Mouse (Mus musculus) lung, embryonic 14.5 days (tissue): Measurements from ENCODE around the gene Utp11. TPM values are rescaled to one million over a fixed set of nuclear protein-coding genes. Genes with fewer than 3 reads are reported as not detected.

Experiments used
- ATAC-seq: fragments of 200-750 bp; cut with Nextera tagmentation; 2 replicates; pipeline ENCODE4 v1.8.0; 2017; ENCODE audit warnings: mild to moderate bottlenecking, moderate TSS enrichment, moderate library complexity; ENCODE audit not compliant: insufficient read depth
- DNase-seq: peaks from one replicate; pipeline ENCODE4 v3.0.0-alpha.2; 2015
- H3K27ac ChIP-seq: fragments of 300-500 bp; sonication (generic); 2 replicates; pipeline ENCODE4 v1.5.1; 2014; ENCODE audit warnings: low read depth, mild to moderate bottlenecking, moderate library complexity
- H3K27me3 ChIP-seq: fragments of 300-500 bp; sonication (generic); 2 replicates; pipeline ENCODE4 v1.6.1; 2014; ENCODE audit warnings: low read length, control low read depth; ENCODE audit not compliant: insufficient read depth
- H3K36me3 ChIP-seq: fragments of 300-500 bp; sonication (generic); 2 replicates; pipeline ENCODE4 v1.6.1; 2014; ENCODE audit warnings: control low read depth; ENCODE audit not compliant: insufficient read depth
- H3K4me1 ChIP-seq: fragments of 300-500 bp; sonication (generic); 2 replicates; pipeline ENCODE4 v1.6.1; 2014; ENCODE audit warnings: antibody characterized with exemption, control low read depth; ENCODE audit not compliant: insufficient read depth
- H3K4me2 ChIP-seq: fragments of 300-500 bp; sonication (generic); 2 replicates; pipeline ENCODE4 v1.6.1; 2014; ENCODE audit warnings: mild to moderate bottlenecking
- H3K4me3 ChIP-seq: fragments of 300-500 bp; sonication (generic); 2 replicates; pipeline ENCODE4 v1.5.1; 2014; ENCODE audit warnings: low read depth, low read length
- H3K9ac ChIP-seq: fragments of 300-500 bp; sonication (generic); 2 replicates; pipeline ENCODE4 v1.6.1; 2014
- H3K9me3 ChIP-seq: fragments of 300-500 bp; sonication (generic); 2 replicates; pipeline ENCODE4 v1.6.1; 2016; ENCODE audit warnings: low read depth, low read length, control low read depth
- CTCF ChIP-seq: IDR thresholded peaks from 2 replicates; pipeline ENCODE4 v1.5.1; 2016; ENCODE audit warnings: antibody characterized with exemption, low read depth
- WGBS: fragments of 180-500 bp; shearing (Covaris S2); extraction: QIAGEN DNeasy Blood & Tissue Kit; methylation state at CpG from one replicate; pipeline ENCODE4 v1.1.7; 2014; 5-methylcytosine and 5-hydroxymethylcytosine counted together
- polyA plus RNA-seq: library from polyadenylated mRNA; unstranded; fragments of >200 nt; fragmentation: Nextera tagmentation; extraction: Ambion mirVana; gene quantifications from 2 replicates; pipeline ENCODE4 v1.2.1, GENCODE M21; 2014

Gene Utp11
- polyA plus RNA-seq, 1 experiment from 2014 or later, result 59.0 TPM

DNA sequence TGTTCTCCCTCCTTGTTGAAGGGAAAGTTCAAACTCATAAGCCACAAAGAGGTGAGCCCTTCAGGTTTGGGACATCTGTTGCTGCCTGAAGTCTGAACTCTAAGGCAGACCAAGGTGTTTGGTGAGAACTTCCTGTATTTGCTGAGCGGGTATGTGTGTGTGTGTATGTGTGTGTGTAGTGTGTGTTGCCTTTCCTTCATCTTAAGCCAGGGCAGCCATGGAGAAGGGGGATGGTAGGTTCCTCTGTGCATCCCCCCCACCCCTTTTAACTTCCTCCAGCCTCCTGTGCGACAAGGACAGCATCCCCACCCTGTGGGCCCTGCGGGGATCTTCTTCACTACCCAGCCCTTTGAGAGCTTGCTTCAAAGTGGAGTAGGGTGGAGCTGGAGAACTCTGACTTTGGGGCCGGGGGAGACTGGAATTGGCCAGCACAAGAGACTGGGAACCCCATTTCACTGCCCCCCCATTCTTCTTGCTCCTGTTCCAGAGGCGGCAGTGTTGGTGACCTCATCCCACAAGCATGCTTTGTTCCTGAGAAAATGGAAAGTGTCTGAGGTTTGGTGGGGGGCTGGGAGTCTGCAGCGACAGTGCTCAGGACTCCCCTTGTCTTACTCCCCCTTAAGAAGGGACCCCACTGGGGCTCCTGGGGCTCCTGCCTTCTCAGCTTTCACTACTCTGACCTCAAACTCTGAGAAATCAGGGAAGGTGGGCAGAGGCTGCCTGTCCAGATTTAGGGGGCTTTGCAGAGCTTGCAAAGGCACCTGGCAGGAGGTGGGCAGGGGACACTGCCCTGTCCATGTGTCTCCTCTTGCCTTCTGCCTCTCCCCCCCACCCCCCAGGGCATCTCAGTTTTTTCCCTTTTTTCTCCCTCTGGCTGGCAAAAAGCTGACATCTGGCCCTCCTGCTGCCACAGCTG lies 10.7 kb upstream of the Utp11 start:
- Histone ChIP-seq H3K4me3 (no peak overlapping the region), H3K27me3 (no peaks in the 10 kb centered on the region), H3K36me3 (peaks cover 17% of the 10 kb centered on the region; the same call in 1 of the 2 replicates), H3K27ac (peak overlapping the region; percentile 92), H3K4me2 (peak overlapping the region; percentile 46), H3K9me3 (no peaks in the 10 kb centered on the region), H3K9ac (peak overlapping the region; percentile 7), H3K4me1 (peaks cover 36% of the 10 kb centered on the region)
- TF ChIP-seq CTCF, result no peak
- 4% methylated on average over 6 of the region's 6 CpGs for WGBS
- ATAC-seq (no peak), DNase-seq (peak; percentile 65)

DNA sequence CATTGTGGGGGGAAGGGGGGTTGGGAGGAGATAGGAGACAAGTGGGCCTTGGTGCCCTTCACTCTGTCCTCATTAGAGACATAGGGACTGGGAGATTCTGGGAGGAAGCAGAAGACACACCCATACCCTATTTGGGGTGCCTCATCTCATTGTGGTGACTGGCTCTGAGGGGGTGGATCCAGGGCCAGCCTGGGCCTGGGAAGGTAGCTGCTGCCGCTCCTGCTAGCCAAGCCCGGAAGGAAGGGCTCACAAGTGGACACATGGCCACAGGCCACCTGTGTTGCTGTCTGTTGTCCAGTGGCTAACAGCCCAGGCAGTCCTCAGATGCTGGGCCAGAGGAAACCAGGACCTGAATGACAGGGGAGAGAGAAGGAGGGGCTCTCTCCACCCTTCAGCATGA lies 10.0 kb upstream of the Utp11 start:
- Histone ChIP-seq H3K4me2 (peak overlapping the region; percentile 46), H3K4me1 (peaks cover 36% of the 10 kb centered on the region), H3K27me3 (no peaks in the 10 kb centered on the region), H3K36me3 (peaks cover 17% of the 10 kb centered on the region; the same call in 1 of the 2 replicates), H3K9ac (no peak overlapping the region), H3K4me3 (peak overlapping the region; percentile 8), H3K9me3 (no peaks in the 10 kb centered on the region), H3K27ac (peak overlapping the region; percentile 92)
- no peak for TF ChIP-seq CTCF
- 17% methylated on average over 2 of the region's 2 CpGs for WGBS
- DNase-seq (peak; percentile 9), ATAC-seq (no peak)

DNA sequence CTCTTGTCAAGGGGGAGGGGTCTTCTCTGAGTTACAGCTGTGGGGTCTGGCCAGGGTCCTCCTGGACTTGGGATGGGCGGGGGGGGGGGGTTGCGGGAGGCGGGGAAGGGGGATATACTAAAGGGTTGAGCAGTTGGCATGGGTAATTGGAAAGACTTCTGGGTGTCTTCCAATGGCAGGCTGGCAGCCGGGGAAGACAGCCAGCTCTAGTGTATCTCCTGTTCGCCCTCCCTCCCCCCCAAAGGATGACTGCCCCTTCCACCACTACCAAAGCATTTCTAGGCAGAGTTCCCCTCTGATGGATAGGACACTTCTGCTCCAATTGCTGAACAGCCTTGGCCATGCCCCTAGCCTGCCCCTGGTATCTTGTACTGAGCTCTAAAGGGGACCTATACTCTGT lies 8.5 kb upstream of the Utp11 start:
- H3K4me1 ChIP-seq, result peaks cover 36% of the 10 kb centered on the region
- H3K36me3 ChIP-seq, result peaks cover 11% of the 10 kb centered on the region; the same call in 1 of the 2 replicates
- H3K27me3 ChIP-seq, result no peaks in the 10 kb centered on the region
- TF ChIP-seq CTCF, result no peak
- H3K9ac ChIP-seq, result peak overlapping the region; percentile 84
- H3K4me3 ChIP-seq, result peak overlapping the region; percentile 78
- 30% methylated on average over 2 of the region's 5 CpGs for WGBS
- peak overlapping the region; percentile 86 for H3K4me2 ChIP-seq
- no peaks in the 10 kb centered on the region for H3K9me3 ChIP-seq
- no peak for DNase-seq
- no peak for ATAC-seq
- peak overlapping the region; percentile 88; the same call in 1 of the 2 replicates for H3K27ac ChIP-seq

DNA sequence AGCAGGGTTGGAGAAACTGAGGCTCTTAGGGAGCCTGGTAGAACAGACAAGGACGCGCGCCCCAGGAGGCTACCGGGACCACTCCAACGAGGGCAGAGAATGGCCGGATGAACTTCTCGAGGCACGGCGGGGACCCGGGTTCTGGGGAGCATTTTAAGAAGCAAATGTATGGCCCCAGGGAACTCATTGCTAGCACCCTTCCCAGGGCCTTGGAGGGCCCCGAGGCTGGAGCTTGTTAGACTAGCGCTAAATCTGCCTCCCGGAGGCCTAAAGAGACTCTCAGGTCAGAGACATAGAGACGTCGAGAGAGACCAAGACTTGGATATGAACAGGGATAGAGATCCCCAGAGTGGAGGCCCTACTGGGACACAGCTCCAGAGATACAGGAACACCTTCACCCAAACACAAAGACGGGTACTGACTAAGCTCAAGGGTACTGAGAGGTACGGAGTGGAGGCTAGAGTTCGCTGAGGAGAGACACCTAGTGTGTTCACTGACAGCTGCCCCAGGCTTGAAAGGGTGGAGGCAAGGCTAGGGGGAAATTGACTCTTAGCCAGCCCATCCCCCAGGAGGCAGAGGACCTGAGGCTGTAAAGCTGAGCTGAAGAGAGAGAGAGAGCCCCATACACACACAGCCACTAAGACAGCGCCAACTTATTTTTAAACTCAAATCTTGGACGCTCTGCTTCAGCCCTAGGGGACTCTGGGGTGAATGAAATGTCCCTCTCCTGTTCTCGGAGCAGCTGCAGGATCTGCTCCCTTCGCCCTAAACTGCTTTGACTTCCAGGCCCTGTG lies 7.8 kb upstream of the Utp11 start:
- H3K27me3 ChIP-seq, result no peaks in the 10 kb centered on the region
- DNase-seq (peak; percentile 69), ATAC-seq (peak; percentile 2; the same call in 1 of the 2 replicates)
- H3K4me2 ChIP-seq, result peak overlapping the region; percentile 86
- TF ChIP-seq CTCF, result no peak
- WGBS, result 3% methylated on average over 22 of the region's 22 CpGs
- peak overlapping the region; percentile 84 for H3K9ac ChIP-seq
- peaks cover 36% of the 10 kb centered on the region for H3K4me1 ChIP-seq
- peak overlapping the region; percentile 88 for H3K27ac ChIP-seq
- peak overlapping the region; percentile 78 for H3K4me3 ChIP-seq
- H3K36me3 ChIP-seq, result peaks cover 9% of the 10 kb centered on the region; the same call in 1 of the 2 replicates
- H3K9me3 ChIP-seq, result no peaks in the 10 kb centered on the region

DNA sequence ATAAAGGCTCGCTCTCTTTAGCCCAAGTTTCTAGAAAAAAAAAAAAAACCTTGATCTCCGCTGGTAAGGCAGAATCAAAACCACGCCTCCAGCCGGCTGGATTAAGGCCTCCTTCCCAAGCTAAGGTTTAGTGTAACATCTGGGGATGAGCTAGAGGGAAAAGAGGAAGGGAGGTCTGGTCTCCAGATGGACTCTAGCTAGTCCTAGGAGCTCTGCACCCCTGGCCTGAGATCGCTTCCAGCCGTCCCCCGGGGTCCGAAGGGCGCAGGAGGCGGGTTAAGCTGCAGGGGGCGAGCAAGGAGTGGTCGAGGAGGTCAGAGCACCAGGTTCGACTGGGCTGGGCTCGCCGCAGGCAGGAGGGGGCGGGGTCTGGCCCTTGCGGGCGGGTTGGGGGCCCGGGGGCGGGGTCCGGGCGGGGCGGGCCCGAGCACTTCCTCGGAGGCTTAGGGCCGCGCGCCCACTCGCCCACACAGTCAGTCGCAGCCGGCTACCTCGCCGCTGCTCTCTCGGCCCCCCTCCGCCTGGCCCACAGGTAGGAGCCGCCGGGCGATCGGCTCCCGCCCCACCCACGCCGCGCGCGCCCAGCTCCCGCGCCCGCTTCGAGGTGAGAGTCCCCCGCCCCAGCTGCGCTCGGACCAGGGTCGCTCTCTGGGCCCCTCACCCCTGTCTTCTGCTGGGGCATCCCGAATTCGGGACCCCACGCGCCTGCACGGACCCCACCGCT lies 7.0 kb upstream of the Utp11 start, which contains the start of gene Fhl3:
Fhl3 (plus strand) TSS at position 454 of the 724 bp plus-strand sequence.
- peak; percentile 42; the same call in 1 of the 2 replicates for TF ChIP-seq CTCF
- Histone ChIP-seq H3K9ac (peak within 1 kb of the TSS; percentile 84), H3K4me2 (peak within 1 kb of the TSS; percentile 86), H3K4me3 (peak within 1 kb of the TSS; percentile 78), H3K4me1 (peaks cover 33% of the 10 kb centered on the region), H3K36me3 (peaks cover under 1% of the 10 kb centered on the region; the same call in 1 of the 2 replicates), H3K27ac (peak within 1 kb of the TSS; percentile 88), H3K27me3 (peaks cover 8% of the 10 kb centered on the region; the same call in 1 of the 2 replicates), H3K9me3 (no peaks in the 10 kb centered on the region)
- under 1% methylated on average over 40 of the region's 59 CpGs for WGBS
- DNase-seq (peak; percentile 85), ATAC-seq (peak; percentile 67)

DNA sequence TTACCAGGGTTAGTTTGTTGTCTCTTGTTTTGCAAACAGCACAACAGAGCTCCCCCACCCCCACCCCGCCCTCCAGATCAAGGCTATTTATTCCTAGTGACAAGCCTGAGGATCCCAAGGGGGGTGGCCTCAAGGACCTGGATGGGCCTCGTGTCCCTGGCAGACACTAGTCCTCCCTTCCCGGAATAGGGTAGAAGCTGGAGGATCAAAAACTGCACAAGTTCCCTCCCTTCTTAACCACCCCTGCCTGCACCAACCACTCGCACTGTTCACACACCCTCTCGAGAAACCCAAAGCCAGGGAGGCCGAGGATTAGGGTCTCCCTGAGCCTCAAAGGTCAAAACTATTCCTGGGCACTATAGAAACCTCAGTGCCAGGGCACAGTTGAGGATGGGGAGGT lies 6.4 kb upstream of the Utp11 start:
- Histone ChIP-seq H3K36me3 (no peaks in the 10 kb centered on the region), H3K4me2 (peak overlapping the region; percentile 86), H3K9ac (no peak overlapping the region), H3K27ac (peak overlapping the region; percentile 88), H3K9me3 (no peaks in the 10 kb centered on the region), H3K27me3 (peaks cover 8% of the 10 kb centered on the region; the same call in 1 of the 2 replicates), H3K4me1 (peaks cover 32% of the 10 kb centered on the region), H3K4me3 (peak overlapping the region; percentile 78)
- TF ChIP-seq CTCF, result no peak
- DNase-seq (no peak), ATAC-seq (no peak)
- WGBS, result 9% methylated on average over 6 of the region's 6 CpGs
